Mouse (Mus musculus): ENCODE data around the gene Calu.

DNA sequence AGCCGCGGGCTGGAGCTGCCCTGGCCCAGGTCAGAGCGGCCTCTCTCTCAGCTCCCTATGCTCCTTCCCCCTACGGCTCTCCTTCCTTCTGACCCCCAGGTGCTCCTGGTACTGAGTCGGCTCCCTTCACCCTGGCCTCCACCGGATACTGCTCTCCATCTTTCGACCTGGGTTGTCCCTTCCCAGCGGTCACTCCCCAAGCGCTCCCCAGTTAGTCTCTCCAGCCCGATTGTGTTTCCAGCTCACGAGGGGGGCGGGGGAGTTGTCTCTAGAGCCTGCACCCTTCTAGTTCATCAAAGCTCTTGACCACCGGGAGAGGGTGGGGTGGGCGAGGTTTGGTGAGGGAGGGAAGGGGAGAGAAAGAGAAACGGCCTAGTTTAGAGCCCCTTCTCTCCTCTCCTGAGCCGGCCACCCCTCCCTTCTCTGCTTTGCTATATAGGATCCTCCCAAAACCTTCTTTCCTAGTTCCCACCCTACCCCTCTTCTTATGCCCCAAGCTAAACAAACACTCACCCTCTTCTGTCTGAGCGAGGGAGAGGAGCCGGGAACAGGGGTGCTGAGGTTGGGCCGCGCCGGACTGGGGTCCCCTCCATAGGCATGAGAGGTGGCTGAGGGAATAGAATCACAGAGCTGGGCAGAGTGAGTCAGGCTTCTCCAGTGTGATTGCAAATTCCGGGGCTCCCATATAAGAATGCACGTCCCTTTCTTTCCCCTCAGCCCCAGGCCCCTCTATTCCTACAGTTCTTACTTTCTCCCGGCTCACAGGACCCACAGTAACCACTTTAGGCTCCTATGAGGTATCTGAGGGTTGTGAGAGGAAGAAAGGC, 49.1 kb downstream of the Calu start:
- TF ChIP-seq POLR2A (IDR thresholded peaks at IDR 0.05; ENCODE audit: low read depth, low read length) (no peak), CTCF (conservative IDR thresholded peaks at IDR 0.05; ENCODE audit: insufficient read depth, insufficient read length, low read depth, low read length) (no peak)
